Mouse (Mus musculus) monocyte, adult 2 months (primary cell): ENCODE data around the gene Nusap1.
A peak's percentile ranks its signal among the peaks of the same experiment; 100 is the strongest.
"Not testable (repeated sequence)": the region's sequence is repeated elsewhere in the genome, so short reads cannot be mapped to it uniquely, and the experiment has no call there.

Experiments used
- DNase-seq, 2 experiments: peaks; one replicate each; pipeline ENCODE4 v3.0.0; 2022; ENCODE audit warnings: low spot score in 2 of 2, low read depth in 1 of 2

Nusap1 gene

DNA sequence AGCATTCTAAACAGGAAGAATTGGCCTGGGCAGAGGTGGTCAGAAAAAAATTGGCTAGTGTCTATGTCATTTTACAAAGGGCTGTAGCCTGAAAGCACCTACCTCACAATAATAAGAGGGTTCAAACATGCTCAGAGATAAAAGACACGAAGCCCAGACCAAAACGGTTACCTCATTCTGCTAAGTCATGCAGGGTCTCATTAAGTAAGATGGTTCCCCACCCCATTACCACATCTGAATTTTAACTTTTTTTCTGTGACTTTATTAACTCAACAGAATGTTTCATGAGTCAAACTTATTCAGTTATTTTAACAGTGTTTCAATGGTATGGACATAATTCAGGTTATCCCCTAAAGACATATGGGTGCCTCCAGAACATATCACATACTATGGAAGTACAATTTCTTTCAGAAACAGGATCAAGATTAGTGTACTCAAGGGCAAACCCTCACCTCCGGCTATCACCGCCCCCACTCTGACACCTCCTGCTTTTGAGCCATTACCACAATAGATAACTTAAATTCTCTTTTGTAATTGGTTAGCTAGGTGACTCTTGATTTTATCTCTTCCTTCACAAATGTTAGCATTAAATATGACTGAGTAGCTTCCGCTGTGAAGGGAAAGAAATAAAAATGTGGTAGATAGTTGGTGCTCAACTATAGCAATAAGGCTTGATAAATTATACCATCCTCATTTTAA is 23.3 kb downstream of the Nusap1 start:
- no peak for DNase-seq

- DNase-seq, result no peak
These were observed 26.2 kb downstream of the Nusap1 start for GRCm38 (mm10) chr2:119644254-119644653.

GRCm38 (mm10) chr2:119662220-119663182 is 44.4 kb downstream of the Nusap1 start, which contains the start of gene Ndufaf1:
Gene Ndufaf1 (minus strand): TSS chr2:119662827.
- DNase-seq, result peak; percentile 35 to 44

- DNase-seq, result not testable (repeated sequence)
These were observed 47.6 kb downstream of the Nusap1 start for GRCm38 (mm10) chr2:119665744-119666143.

DNA sequence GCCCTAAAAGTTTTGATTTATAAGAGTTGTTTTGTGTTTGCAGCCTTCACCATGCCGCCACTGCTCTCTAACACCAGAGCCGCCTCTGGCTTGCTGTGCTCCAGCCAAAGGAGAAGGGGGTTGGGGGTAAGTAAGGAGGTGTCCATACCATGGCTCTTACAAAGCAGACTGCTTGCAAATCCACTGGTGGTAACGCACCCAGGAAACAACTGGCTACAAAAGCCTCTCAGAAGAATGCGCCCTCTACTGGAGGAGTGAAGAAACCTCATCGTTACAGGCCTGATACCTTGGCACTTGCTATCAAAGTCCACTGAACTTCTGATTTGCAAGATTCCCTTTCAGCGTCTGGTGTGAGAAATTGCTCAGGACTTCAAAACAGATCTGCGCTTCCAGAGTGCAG is 50.9 kb downstream of the Nusap1 start:
- no peak for DNase-seq

DNA sequence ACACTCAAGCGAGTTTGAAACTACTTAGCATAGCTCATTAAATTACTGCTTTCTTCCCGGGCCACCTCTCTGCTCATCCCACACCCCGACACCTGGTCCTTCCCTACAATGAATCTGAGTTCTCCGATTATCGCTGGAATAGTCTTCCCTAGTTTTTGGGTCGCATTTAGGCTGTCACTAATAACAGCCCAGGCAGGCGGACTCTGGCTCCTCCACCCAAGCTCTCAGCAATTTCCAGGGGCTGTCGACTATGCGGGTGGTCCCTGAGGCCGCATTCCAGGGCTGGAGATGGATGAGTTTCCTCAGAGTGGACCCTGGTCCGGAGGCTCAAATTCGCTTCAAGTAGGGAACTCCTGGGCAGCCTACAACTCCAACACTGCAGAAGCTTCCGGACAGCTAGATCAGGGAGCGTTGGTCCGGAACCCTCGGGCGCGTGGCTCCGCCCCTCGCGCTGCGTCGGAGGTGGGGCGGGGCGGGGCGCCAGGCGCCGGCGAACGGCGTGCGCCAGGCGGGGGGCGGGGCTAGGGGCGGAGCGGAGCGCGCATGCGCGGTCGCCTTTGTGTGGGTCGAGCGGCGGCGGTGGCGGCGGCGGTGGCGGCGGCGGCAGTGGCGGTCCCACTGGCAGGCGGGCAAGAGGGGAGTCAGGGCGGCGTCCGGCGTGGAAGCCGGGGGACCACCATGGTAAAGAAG is 56.6 kb downstream of the Nusap1 start, which contains the start of gene Rtf1:
Gene Rtf1, plus strand, starts transcription at position 544 of the 690 bp plus-strand sequence.
- DNase-seq, result peak; percentile 60 to 88

DNA sequence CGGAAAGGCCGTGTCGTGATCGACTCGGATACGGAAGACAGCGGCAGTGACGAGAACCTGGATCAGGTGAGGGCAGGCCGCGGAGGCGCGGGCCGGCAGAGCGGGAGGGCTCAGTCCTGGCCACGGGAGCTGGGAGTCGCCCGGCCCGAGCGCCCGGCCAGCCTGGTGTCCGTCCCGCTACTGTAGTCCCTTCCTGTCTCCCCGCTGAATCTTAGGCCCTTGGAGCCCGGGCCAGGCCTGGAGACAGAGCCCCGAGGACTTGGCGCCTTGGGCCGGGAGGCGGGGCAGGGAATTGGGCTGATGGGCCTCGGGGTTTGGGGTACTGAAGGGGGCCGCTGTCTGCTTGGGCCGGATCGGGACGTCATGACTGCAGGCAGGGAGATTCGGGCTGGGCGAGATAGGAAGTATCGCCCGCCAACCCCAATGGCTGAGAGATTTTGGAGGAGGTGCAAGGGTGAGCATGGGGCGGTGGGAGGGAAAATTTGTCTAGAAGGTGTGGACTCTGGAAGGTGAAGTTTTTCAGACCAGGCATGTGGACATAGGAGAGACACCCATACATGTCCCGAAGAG is 57.2 kb downstream of the Nusap1 start:
- DNase-seq, result no peak

- no peak for DNase-seq
These were observed 57.7 kb downstream of the Nusap1 start for GRCm38 (mm10) chr2:119675831-119676230.

DNA sequence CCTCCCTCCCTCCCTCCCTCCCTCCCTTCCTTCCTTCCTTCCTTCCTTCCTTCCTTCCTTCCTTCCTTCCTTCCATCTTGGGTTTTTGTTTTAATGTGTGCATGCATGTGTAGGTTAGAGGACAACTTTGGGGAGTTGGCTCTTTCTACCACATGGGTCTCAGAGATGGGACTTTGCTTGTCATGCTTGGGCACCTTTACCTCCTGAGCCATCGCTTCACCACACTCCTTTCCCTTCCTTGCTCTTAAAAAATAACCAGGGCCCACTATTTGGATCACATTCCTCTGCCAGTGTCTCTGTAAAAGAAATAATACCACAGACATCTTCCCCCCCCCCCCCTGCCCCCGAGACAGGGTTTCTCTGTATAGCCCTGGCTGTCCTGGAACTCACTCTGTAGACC is 65.6 kb downstream of the Nusap1 start:
- no peak for DNase-seq

- no peak for DNase-seq
These were observed 74.1 kb downstream of the Nusap1 start for GRCm38 (mm10) chr2:119692003-119692701.

- no peak for DNase-seq
These were observed 76.7 kb downstream of the Nusap1 start for GRCm38 (mm10) chr2:119694826-119695225.

GRCm38 (mm10) chr2:119696111-119696510 is 78.0 kb downstream of the Nusap1 start:
- DNase-seq, result no peak

DNA sequence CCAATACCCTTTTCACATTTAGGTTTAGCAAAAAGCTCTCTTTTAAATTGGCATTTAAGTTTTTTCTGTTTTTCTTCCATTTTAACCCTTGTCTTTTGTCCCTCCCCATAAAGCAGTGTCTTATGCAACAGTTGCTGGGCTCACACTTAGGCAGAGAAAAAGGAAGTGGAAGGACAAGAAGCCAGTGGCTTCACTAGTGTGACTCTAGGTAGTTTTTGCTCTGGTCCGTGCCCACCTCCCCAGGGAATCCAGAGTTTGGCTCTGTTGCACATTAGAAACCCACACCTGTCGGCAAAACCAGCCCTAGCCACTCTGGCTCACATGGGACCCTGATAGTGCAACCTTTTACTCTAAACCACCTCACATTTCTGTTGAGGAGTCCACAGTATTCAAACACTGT is 80.4 kb downstream of the Nusap1 start:
- no peak for DNase-seq

GRCm38 (mm10) chr2:119699962-119700361 is 81.9 kb downstream of the Nusap1 start:
- DNase-seq, result no peak
